In the genomic region with DNA sequence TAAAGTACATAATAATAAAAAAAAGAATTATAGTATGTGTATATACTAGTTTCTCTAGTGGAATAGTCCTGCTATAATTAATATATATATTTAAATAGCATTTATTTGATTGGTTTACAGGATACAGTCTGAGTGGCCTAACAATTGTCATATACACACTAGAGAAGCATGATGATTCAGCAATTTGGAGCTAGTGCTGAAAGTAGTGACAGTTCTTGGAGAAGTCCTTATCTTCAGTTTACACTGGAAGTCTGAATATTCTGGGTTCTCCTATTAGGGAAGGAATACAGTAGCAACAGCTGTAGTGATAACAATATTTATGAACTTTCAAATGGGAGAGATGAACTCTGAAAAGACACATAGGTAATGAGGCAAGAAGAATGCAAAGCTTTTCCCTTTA, we compare ENCODE assay signal across 28 mouse cellular contexts.
"Had no signal": no experiment of that assay in that cellular context is flagged by ENCODE, and none has a peak within 500 bp of the region (broad histone marks: within the 10 kb centered on the region; RNA-seq: fewer than 3 reads in every experiment).

No protein-coding gene starts in this region.

- H3K27me3 ChIP-seq: limb, embryonic 12.5 days; limb, embryonic 13.5 days; limb, embryonic 15.5 days; liver, embryonic 12.5 days; liver, embryonic 13.5 days; liver, embryonic 15.5 days; lung, embryonic 15.5 days; megakaryocyte, embryonic 14.5 days; midbrain, embryonic 12.5 days; midbrain, embryonic 13.5 days; midbrain, embryonic 15.5 days; neural tube, embryonic 12.5 days had no signal

- H3K9ac ChIP-seq: limb, embryonic 12.5 days; limb, embryonic 13.5 days; limb, embryonic 15.5 days; liver, embryonic 12.5 days; liver, embryonic 13.5 days; liver, embryonic 14.5 days; liver, embryonic 15.5 days; liver, postnatal 0 days; lung, embryonic 14.5 days; lung, embryonic 15.5 days; midbrain, embryonic 12.5 days; midbrain, embryonic 13.5 days; midbrain, embryonic 15.5 days; neural tube, embryonic 12.5 days had no signal

- H3K4me3 ChIP-seq: limb, embryonic 10.5 days; limb, embryonic 12.5 days; limb, embryonic 13.5 days; limb, embryonic 15.5 days; liver, embryonic 12.5 days; liver, embryonic 13.5 days; liver, embryonic 15.5 days; lung, embryonic 15.5 days; megakaryocyte, embryonic 14.5 days; midbrain, embryonic 10.5 days; midbrain, embryonic 12.5 days; midbrain, embryonic 13.5 days; midbrain, embryonic 15.5 days; myocyte; neural tube, embryonic 12.5 days had no signal

- H3K27ac ChIP-seq: limb, embryonic 10.5 days; limb, embryonic 12.5 days; limb, embryonic 13.5 days; limb, embryonic 15.5 days; liver, embryonic 12.5 days; liver, embryonic 13.5 days; liver, embryonic 14.5 days; liver, embryonic 15.5 days; lung, embryonic 15.5 days; macrophage; midbrain, embryonic 10.5 days; midbrain, embryonic 12.5 days; midbrain, embryonic 13.5 days; midbrain, embryonic 15.5 days; neural tube, embryonic 12.5 days had no signal

- H3K9me3 ChIP-seq: limb, embryonic 10.5 days; limb, embryonic 12.5 days; limb, embryonic 13.5 days; limb, embryonic 15.5 days; liver, embryonic 12.5 days; liver, embryonic 13.5 days; liver, embryonic 15.5 days; lung, embryonic 15.5 days; megakaryocyte, embryonic 14.5 days; midbrain, embryonic 10.5 days; midbrain, embryonic 12.5 days; midbrain, embryonic 13.5 days; midbrain, embryonic 15.5 days; neural tube, embryonic 12.5 days had no signal

- H3K4me1 ChIP-seq: limb, embryonic 10.5 days; limb, embryonic 12.5 days; limb, embryonic 13.5 days; limb, embryonic 15.5 days; liver, embryonic 12.5 days; liver, embryonic 13.5 days; liver, embryonic 15.5 days; lung, embryonic 15.5 days; megakaryocyte, embryonic 14.5 days; midbrain, embryonic 10.5 days; midbrain, embryonic 12.5 days; midbrain, embryonic 13.5 days; midbrain, embryonic 15.5 days; neural tube, embryonic 12.5 days had no signal

- DNase-seq: left cerebral cortex, postnatal 4 days; liver; liver, embryonic 13.5 days; liver, postnatal 0 days; lung, adult 18-20 months; lung, adult 2 months; lung, embryonic 14.5 days; lung, postnatal 10 days; lung, postnatal 14 days; lung, postnatal 36 days; lung, postnatal 4 days; midbrain, embryonic 14.5 days had no signal

- H3K36me3 ChIP-seq: limb, embryonic 10.5 days; limb, embryonic 12.5 days; limb, embryonic 13.5 days; limb, embryonic 15.5 days; liver, embryonic 12.5 days; liver, embryonic 13.5 days; liver, embryonic 15.5 days; lung, embryonic 15.5 days; midbrain, embryonic 10.5 days; midbrain, embryonic 12.5 days; midbrain, embryonic 13.5 days; midbrain, embryonic 15.5 days; neural tube, embryonic 12.5 days had no signal
